Mouse (Mus musculus): ENCODE measurements around the gene Nr4a2. TPM values are rescaled to one million over a fixed set of nuclear protein-coding genes. Genes with fewer than 3 reads are reported as not detected.

Gene Nr4a2
- total and polyA plus RNA-seq, 3 experiments, result 2.0 TPM; not detected in 1

GRCm38 (mm10) chr2:57072452-57072851, 51.4 kb downstream of the Nr4a2 start:
- H3K36me3 ChIP-seq (ENCODE audit: control insufficient read depth in 1 of 2, insufficient read depth in 2 of 2, low read length in 2 of 2), result no peaks in the 10 kb centered on the region
- no peak for TF ChIP-seq HCFC1 (IDR thresholded peaks at IDR 0.05; ENCODE audit: low read depth, low read length)
- TF ChIP-seq POLR2AphosphoS5 (IDR thresholded peaks at IDR 0.05; ENCODE audit: borderline replicate concordance, low read depth, low read length), result no peak
- H3K27ac ChIP-seq (ENCODE audit: control insufficient read depth, low read depth, low read length), result no peak overlapping the region
- H3K9me3 ChIP-seq (replicated peaks; ENCODE audit: insufficient read depth, low read length), result no peaks in the 10 kb centered on the region
- DNase-seq (ENCODE audit: low read depth, low spot score), result no peak
- no peaks in the 10 kb centered on the region; a peak in 1 of 4 replicates for H3K27me3 ChIP-seq (ENCODE audit: control insufficient read depth in 1 of 2, insufficient read depth in 2 of 2, low read length in 2 of 2)
- H3K4me1 ChIP-seq (ENCODE audit: control insufficient read depth in 1 of 2, insufficient read depth in 2 of 2, low read length in 2 of 2), result no peaks in the 10 kb centered on the region
- H3K4me3 ChIP-seq (ENCODE audit: control insufficient read depth in 1 of 2, insufficient read depth in 1 of 2, low read depth in 2 of 2, low read length in 2 of 2), result no peak overlapping the region
- no peak overlapping the region for H3K9ac ChIP-seq (ENCODE audit: control insufficient read depth, low read depth, low read length, poor library complexity, severe bottlenecking)
- no peaks in the 10 kb centered on the region for H3K79me2 ChIP-seq (ENCODE audit: control insufficient read depth, insufficient read depth, low read length, poor library complexity)

GRCm38 (mm10) chr2:57063480-57063879, 60.3 kb downstream of the Nr4a2 start:
- DNase-seq (ENCODE audit: low read depth, low spot score), result no peak
- Histone ChIP-seq H3K9me3 (replicated peaks; ENCODE audit: insufficient read depth, low read length) (no peaks in the 10 kb centered on the region), H3K9ac (ENCODE audit: control insufficient read depth, low read depth, low read length, poor library complexity, severe bottlenecking) (no peak overlapping the region), H3K36me3 (ENCODE audit: control insufficient read depth in 1 of 2, insufficient read depth in 2 of 2, low read length in 2 of 2) (no peaks in the 10 kb centered on the region), H3K27me3 (ENCODE audit: control insufficient read depth in 1 of 2, insufficient read depth in 2 of 2, low read length in 2 of 2) (peaks cover 0 to 3% of the 10 kb centered on the region in 2 experiments; a peak in 1 of 4 replicates), H3K27ac (ENCODE audit: control insufficient read depth, low read depth, low read length) (no peak overlapping the region), H3K4me1 (ENCODE audit: control insufficient read depth in 1 of 2, insufficient read depth in 2 of 2, low read length in 2 of 2) (no peaks in the 10 kb centered on the region), H3K4me3 (ENCODE audit: control insufficient read depth in 1 of 2, insufficient read depth in 1 of 2, low read depth in 2 of 2, low read length in 2 of 2) (no peak overlapping the region), H3K79me2 (ENCODE audit: control insufficient read depth, insufficient read depth, low read length, poor library complexity) (no peaks in the 10 kb centered on the region)
- no peak for TF ChIP-seq MAFK (IDR thresholded peaks at IDR 0.05; ENCODE audit: borderline replicate concordance, low read depth, low read length)
- TF ChIP-seq JUND (IDR thresholded peaks at IDR 0.05; ENCODE audit: low read depth, low read length), result no peak
- no peak for TF ChIP-seq EP300 (IDR thresholded peaks at IDR 0.05; ENCODE audit: low read depth in 1 of 2, low read length in 2 of 2)
- no peak for TF ChIP-seq MAZ (IDR thresholded peaks at IDR 0.05; ENCODE audit: low read depth, low read length)
- TF ChIP-seq MYB (IDR thresholded peaks at IDR 0.05; ENCODE audit: low read depth, low read length), result no peak
- no peak for TF ChIP-seq ELF1 (IDR thresholded peaks at IDR 0.05; ENCODE audit: low read depth, low read length)
- TF ChIP-seq SIN3A (IDR thresholded peaks at IDR 0.05; ENCODE audit: low read length), result no peak
- no peak for TF ChIP-seq CTCF (IDR thresholded peaks at IDR 0.05 in 2 of 3, conservative IDR thresholded peaks at IDR 0.05 in 1 of 3; ENCODE audit: control insufficient read depth in 1 of 3, insufficient read depth in 1 of 3, low read depth in 2 of 3, low read length in 3 of 3, poor library complexity in 1 of 3, severe bottlenecking in 1 of 3)
- no peak for TF ChIP-seq RAD21 (IDR thresholded peaks at IDR 0.05; ENCODE audit: low read depth, low read length)
- TF ChIP-seq SMC3 (IDR thresholded peaks at IDR 0.05; ENCODE audit: low read depth, low read length), result no peak

Other genes starting within 250 kb of the Nr4a2 start
- 16.9 and 20.3 TPM in 2 replicates for gene Gpd2, start 113.6 kb upstream of the Nr4a2 start, total RNA-seq (2012; rRNA removed)
- 10 to 100 TPM; 24.6 to 72.8 TPM for gene Gpd2, start 113.6 kb upstream of the Nr4a2 start, polyA plus RNA-seq (2012; ENCODE audit: insufficient read depth in 1 of 2, insufficient read length in 2 of 2, low read depth in 1 of 2, low replicate concordance in 2 of 2, missing spikeins in 1 of 2)